Mouse (Mus musculus): ENCODE results near the gene S100g. TPM values are rescaled to one million over a fixed set of nuclear protein-coding genes. Genes with fewer than 3 reads are reported as not detected.

The S100g gene
- polyA plus RNA-seq (2017; shearing (Covaris generic)), result not detected

DNA sequence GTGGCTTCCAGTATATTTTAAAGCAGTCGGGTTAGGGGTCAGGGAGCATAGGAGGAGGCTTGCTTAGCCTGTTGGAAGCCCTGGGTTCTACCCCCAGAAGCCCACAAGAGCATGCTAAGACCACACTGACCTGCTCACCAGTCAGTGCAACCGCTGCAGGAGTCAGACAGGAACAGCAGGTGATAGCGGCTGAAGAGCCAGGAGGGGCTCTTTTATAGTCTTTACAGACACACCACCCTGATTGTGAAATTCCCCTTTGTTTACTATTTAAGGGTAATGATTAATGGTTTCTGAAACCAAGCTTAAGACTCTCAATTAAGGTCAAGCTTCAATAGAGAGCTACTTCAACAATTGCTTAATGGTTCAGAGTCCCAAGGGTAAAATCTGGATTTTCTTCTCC, at the start of gene S100g:
S100g (minus strand) TSS at position 217 of the 400 bp plus-strand sequence.

Other genes with a start within 250 kb of the S100g start
- gene Rbbp7, start 204.2 kb downstream of the S100g start, polyA plus RNA-seq (2017; shearing (Covaris generic)), result 302 TPM
- 18.9 TPM for gene Txlng, start 135.1 kb downstream of the S100g start, polyA plus RNA-seq (2017; shearing (Covaris generic))
- 36.6 TPM for gene Syap1, start 76.2 kb downstream of the S100g start, polyA plus RNA-seq (2017; shearing (Covaris generic))
- 303 TPM for gene Ctps2, start 63.4 kb downstream of the S100g start, polyA plus RNA-seq (2017; shearing (Covaris generic))

Data from activated CD4-positive, CD25-positive, alpha-beta regulatory T cell, adult 9 weeks (primary cell).